Mouse (Mus musculus) liver, embryonic 14.5 days (tissue): Measurements from ENCODE around the gene Chd9.

ENCODE experiments used
- CTCF ChIP-seq: IDR thresholded peaks from 2 replicates; pipeline ENCODE4 v1.5.1; 2016; ENCODE audit warnings: antibody characterized with exemption, low read depth, control low read depth
- EP300 ChIP-seq: IDR thresholded peaks from 2 replicates; pipeline ENCODE4 v1.6.1; 2016; ENCODE audit warnings: antibody characterized with exemption, low read depth

DNA sequence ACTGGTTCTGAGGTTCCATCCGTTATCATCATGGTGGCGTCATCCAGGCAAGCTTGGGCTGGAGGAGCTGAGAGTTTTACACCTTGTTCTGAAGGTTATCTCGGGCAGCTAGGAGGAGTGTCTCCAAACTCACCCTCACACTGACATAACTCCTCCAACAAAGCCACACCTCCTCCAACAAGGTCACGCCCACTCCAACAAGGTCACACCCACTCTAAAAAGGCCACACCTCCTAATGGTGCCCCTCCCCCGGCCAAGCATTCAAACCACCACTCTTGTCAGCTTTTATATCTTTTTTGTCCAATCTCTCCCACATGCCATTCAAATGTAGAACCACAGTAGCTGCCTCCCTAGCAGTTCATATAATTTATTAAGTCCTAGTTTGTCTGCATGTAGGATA, 53.0 kb downstream of the Chd9 start:
- TF ChIP-seq EP300 = no peak
- TF ChIP-seq CTCF = no peak
